Mouse (Mus musculus) heart, embryonic 12.5 days (tissue): ENCODE measurements around the gene Gm10188. TPM values are rescaled to one million over a fixed set of nuclear protein-coding genes. Genes with fewer than 3 reads are reported as not detected.
A peak's percentile ranks its signal among the peaks of the same experiment; 100 is the strongest.

Experiments used
- ATAC-seq: fragments of 200-750 bp; cut with Nextera tagmentation; 2 replicates; pipeline ENCODE4 v1.8.0; 2017; ENCODE audit warnings: moderate TSS enrichment, moderate library complexity; ENCODE audit not compliant: insufficient number of reproducible peaks, low FRiP score
- H3K27ac ChIP-seq: fragments of 300-500 bp; sonication (generic); 2 replicates; pipeline ENCODE4 v1.5.1; 2016; ENCODE audit warnings: mild to moderate bottlenecking, moderate library complexity; ENCODE audit not compliant: poor library complexity, severe bottlenecking
- H3K27me3 ChIP-seq: fragments of 300-500 bp; sonication (generic); replicated peaks from 2 replicates; pipeline ENCODE4 v1.6.1; 2016; ENCODE audit warnings: mild to moderate bottlenecking, moderate library complexity
- H3K36me3 ChIP-seq: fragments of 300-500 bp; sonication (generic); 2 replicates; pipeline ENCODE4 v1.6.1; 2016; ENCODE audit warnings: mild to moderate bottlenecking, moderate library complexity
- H3K4me1 ChIP-seq: fragments of 300-500 bp; sonication (generic); replicated peaks from 2 replicates; pipeline ENCODE4 v1.6.1; 2016; ENCODE audit warnings: mild to moderate bottlenecking
- H3K4me2 ChIP-seq: fragments of 300-500 bp; sonication (generic); 2 replicates; pipeline ENCODE4 v1.6.1; 2016; ENCODE audit warnings: mild to moderate bottlenecking, moderate library complexity
- H3K4me3 ChIP-seq: fragments of 300-500 bp; sonication (generic); 2 replicates; pipeline ENCODE4 v1.5.1; 2016; ENCODE audit warnings: mild to moderate bottlenecking
- H3K9ac ChIP-seq: fragments of 300-500 bp; sonication (generic); 2 replicates; pipeline ENCODE4 v1.6.1; 2016; ENCODE audit warnings: mild to moderate bottlenecking, moderate library complexity
- H3K9me3 ChIP-seq: fragments of 300-500 bp; sonication (generic); replicated peaks from 2 replicates; pipeline ENCODE4 v1.6.1; 2016; ENCODE audit warnings: mild to moderate bottlenecking, moderate library complexity
- WGBS: fragments of 180-500 bp; shearing (Covaris S2); methylation state at CpG from one replicate; pipeline ENCODE4 v1.1.7; 2016; 5-methylcytosine and 5-hydroxymethylcytosine counted together
- polyA plus RNA-seq: library from polyadenylated mRNA; unstranded; fragments of >200 nt; fragmentation: Nextera tagmentation; extraction: Ambion mirVana; gene quantifications from 2 replicates; pipeline ENCODE4 v1.2.1, GENCODE M21; 2016

The Gm10188 gene
- polyA plus RNA-seq, 1 experiment from 2014 or later, result not detected

DNA sequence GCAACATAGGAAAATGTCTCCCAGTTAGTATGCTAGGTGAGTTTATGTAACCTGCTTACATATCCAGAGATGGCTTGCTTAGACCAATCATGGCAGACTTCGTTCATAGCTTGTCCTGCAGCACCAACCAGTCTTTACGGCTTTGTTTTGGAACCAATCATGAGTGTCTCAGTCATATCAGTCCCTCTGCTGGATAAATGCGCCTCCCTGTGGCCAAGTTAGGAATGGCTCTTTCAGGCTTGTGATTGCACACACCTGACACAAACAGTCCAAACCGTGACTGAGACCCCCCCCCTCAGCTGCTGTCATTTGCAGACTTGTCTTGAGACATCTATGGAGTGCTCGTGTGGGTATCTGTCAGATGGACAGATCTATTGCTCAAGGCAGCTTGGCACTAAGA, 31.5 kb upstream of the Gm10188 start:
- no peak for ATAC-seq
- Histone ChIP-seq H3K9me3 (no peaks in the 10 kb centered on the region; the same call in 1 of the 2 replicates), H3K36me3 (no peaks in the 10 kb centered on the region), H3K27me3 (no peaks in the 10 kb centered on the region), H3K4me1 (no peaks in the 10 kb centered on the region), H3K27ac (no peak overlapping the region), H3K4me3 (no peak overlapping the region), H3K4me2 (no peak overlapping the region), H3K9ac (no peak overlapping the region)
- 69% methylated on average over 5 of the region's 5 CpGs for WGBS

GRCm38 (mm10) chr1:132260331-132260730, 30.8 kb upstream of the Gm10188 start:
- Histone ChIP-seq H3K9ac (no peak overlapping the region), H3K4me3 (no peak overlapping the region), H3K36me3 (no peaks in the 10 kb centered on the region), H3K9me3 (no peaks in the 10 kb centered on the region; the same call in 1 of the 2 replicates), H3K4me1 (no peaks in the 10 kb centered on the region), H3K27me3 (no peaks in the 10 kb centered on the region), H3K27ac (no peak overlapping the region), H3K4me2 (no peak overlapping the region)
- no peak for ATAC-seq
- 83% methylated on average over 1 of the region's 1 CpGs for WGBS

GRCm38 (mm10) chr1:132254467-132254866, 24.9 kb upstream of the Gm10188 start:
- H3K27ac ChIP-seq, result no peak overlapping the region
- no peaks in the 10 kb centered on the region for H3K27me3 ChIP-seq
- ATAC-seq, result no peak
- H3K4me1 ChIP-seq, result no peaks in the 10 kb centered on the region
- no peak overlapping the region for H3K4me2 ChIP-seq
- 79% methylated on average over 6 of the region's 6 CpGs for WGBS
- no peak overlapping the region for H3K4me3 ChIP-seq
- no peaks in the 10 kb centered on the region; the same call in 1 of the 2 replicates for H3K9me3 ChIP-seq
- H3K9ac ChIP-seq, result no peak overlapping the region
- H3K36me3 ChIP-seq, result no peaks in the 10 kb centered on the region

DNA sequence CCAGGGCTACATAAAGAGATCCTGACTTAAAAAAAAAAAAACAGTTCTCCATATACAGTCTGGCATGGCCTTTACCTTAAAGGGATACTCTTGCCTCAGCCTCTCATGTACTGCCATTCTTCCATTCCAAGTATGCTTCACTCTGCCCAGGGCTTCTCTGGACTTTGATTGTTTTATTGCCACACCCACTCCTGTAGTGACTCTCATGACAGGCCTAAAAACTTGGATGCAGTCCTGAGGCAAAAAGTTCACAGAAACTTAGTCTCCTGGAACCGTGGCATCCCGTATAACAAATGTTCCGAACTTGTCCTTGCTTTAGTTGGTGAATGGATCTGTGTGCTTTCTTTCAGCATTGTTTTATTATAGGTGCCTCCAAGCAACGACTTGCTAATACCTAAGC, 17.1 kb upstream of the Gm10188 start:
- Histone ChIP-seq H3K36me3 (no peaks in the 10 kb centered on the region), H3K4me3 (no peak overlapping the region), H3K9ac (no peak overlapping the region), H3K4me1 (0 out of 2 replicates have a peak, but pooled peaks cover 5% of the 10 kb centered on the region), H3K27me3 (no peaks in the 10 kb centered on the region), H3K27ac (no peak overlapping the region), H3K9me3 (no peaks in the 10 kb centered on the region), H3K4me2 (no peak overlapping the region)
- ATAC-seq, result no peak
- 84% methylated on average over 4 of the region's 4 CpGs for WGBS

GRCm38 (mm10) chr1:132246137-132246536, 16.6 kb upstream of the Gm10188 start:
- Histone ChIP-seq H3K4me3 (no peak overlapping the region), H3K4me1 (0 out of 2 replicates have a peak, but pooled peaks cover 5% of the 10 kb centered on the region), H3K27me3 (no peaks in the 10 kb centered on the region), H3K36me3 (no peaks in the 10 kb centered on the region), H3K4me2 (no peak overlapping the region), H3K27ac (no peak overlapping the region), H3K9me3 (no peaks in the 10 kb centered on the region), H3K9ac (no peak overlapping the region)
- ATAC-seq, result no peak
- 18% methylated on average over 6 of the region's 6 CpGs for whole genome bisulfite sequencing

GRCm38 (mm10) chr1:132245010-132245409, 15.4 kb upstream of the Gm10188 start:
- ATAC-seq, result peak; percentile 11; the same call in 1 of the 2 replicates
- WGBS, result 53% methylated on average over 5 of the region's 5 CpGs
- Histone ChIP-seq H3K36me3 (no peaks in the 10 kb centered on the region), H3K9ac (no peak overlapping the region), H3K4me1 (0 out of 2 replicates have a peak, but pooled peaks cover 5% of the 10 kb centered on the region), H3K9me3 (no peaks in the 10 kb centered on the region), H3K4me2 (no peak overlapping the region), H3K27me3 (no peaks in the 10 kb centered on the region), H3K4me3 (no peak overlapping the region), H3K27ac (no peak overlapping the region)

DNA sequence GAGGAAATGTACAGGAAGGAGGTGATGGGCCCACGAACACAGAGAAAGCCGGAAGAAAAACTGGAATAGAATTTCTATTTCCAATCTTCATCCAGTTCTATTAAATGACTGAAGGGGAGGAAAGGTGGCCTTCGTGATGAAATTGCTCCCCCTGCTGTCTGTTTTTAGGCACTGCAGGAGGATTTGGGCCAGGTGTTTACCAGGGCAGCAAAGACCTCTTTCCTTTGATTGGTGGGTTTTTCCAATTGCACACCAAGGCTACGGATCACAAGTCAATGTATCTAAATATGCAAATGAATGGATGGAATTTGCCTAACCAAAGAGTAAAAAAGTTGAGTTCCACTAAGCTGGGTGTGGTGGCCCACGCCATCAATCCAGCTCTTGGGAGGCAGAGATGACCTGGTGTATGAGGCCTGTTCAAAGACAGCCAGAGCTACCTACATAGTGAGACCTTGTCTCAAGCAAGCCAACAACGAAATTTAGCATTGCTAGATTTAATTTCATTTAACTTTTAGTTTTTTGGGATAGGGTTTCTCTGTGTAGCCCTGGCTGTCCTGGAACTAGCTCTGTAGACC, 8.1 kb upstream of the Gm10188 start:
- WGBS, result 20% methylated on average over 6 of the region's 6 CpGs
- H3K4me1 ChIP-seq, result no peaks in the 10 kb centered on the region
- H3K9ac ChIP-seq, result no peak overlapping the region
- H3K36me3 ChIP-seq, result no peaks in the 10 kb centered on the region
- no peak for ATAC-seq
- peaks cover 38% of the 10 kb centered on the region for H3K27me3 ChIP-seq
- H3K27ac ChIP-seq, result no peak overlapping the region
- H3K9me3 ChIP-seq, result no peaks in the 10 kb centered on the region
- H3K4me2 ChIP-seq, result no peak overlapping the region
- H3K4me3 ChIP-seq, result no peak overlapping the region

DNA sequence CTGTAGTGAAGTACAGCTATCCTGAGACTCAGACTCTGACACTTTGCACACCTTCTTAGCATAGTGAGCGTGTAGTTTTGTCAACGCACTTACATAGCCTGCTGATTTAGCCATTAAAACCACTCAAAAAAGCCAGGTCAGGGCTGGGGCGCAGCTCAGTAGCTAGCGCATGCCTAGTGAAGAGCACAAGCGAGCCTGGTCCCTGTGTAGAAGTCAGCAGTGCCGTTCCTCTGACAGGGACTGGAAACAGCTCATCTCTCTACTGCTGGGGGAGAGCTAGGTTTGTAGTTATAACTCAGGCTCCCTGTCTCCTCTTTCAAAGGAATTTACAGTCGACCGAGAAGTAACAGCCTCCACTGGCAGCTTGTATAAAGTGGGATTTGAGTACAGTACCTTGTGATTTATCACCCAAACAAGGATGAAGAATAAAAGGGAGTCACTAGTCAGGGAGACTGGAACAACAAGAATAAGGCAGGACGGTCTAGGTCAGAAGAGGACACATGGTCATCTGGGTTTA, 5.2 kb upstream of the Gm10188 start:
- Histone ChIP-seq H3K36me3 (no peaks in the 10 kb centered on the region), H3K27me3 (peaks cover 41% of the 10 kb centered on the region), H3K9me3 (no peaks in the 10 kb centered on the region), H3K9ac (no peak overlapping the region), H3K27ac (no peak overlapping the region), H3K4me3 (no peak overlapping the region), H3K4me2 (no peak overlapping the region), H3K4me1 (no peaks in the 10 kb centered on the region)
- no peak for ATAC-seq
- WGBS, result 63% methylated on average over 9 of the region's 9 CpGs

DNA sequence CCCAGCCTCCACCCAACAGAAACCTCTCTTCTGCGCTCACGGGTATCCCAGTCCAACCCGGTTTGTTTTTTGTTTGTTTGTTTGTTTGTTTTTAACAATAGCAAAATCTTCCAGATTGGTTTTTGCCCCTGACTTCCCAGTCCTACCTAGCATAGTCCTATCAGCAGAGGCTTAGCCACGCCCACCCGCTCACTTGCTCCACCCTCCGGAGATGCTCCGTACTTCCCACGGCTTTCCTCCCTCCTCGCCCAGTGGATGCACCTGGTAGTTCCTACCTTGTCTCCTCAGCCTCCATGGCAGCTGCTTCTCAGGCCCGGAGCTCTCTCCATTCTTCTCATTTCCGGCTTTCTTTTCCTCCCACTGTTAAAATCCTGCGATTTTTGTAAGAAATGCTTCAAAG, 4.0 kb upstream of the Gm10188 start:
- no peak overlapping the region for H3K4me2 ChIP-seq
- WGBS, result 19% methylated on average over 12 of the region's 12 CpGs
- H3K4me3 ChIP-seq, result no peak overlapping the region
- no peak overlapping the region for H3K27ac ChIP-seq
- H3K4me1 ChIP-seq, result no peaks in the 10 kb centered on the region
- no peaks in the 10 kb centered on the region for H3K9me3 ChIP-seq
- no peak for ATAC-seq
- no peaks in the 10 kb centered on the region for H3K36me3 ChIP-seq
- H3K9ac ChIP-seq, result no peak overlapping the region
- peaks cover 49% of the 10 kb centered on the region for H3K27me3 ChIP-seq

- Histone ChIP-seq H3K27ac (no peak overlapping the region), H3K27me3 (peaks cover 46% of the 10 kb centered on the region), H3K9me3 (no peaks in the 10 kb centered on the region), H3K4me3 (no peak overlapping the region), H3K36me3 (no peaks in the 10 kb centered on the region), H3K9ac (no peak overlapping the region), H3K4me2 (no peak overlapping the region), H3K4me1 (no peaks in the 10 kb centered on the region)
- WGBS, result 41% methylated on average over 7 of the region's 7 CpGs
- no peak for ATAC-seq
These were observed 2.1 kb upstream of the Gm10188 start for GRCm38 (mm10) chr1:132231470-132232274.

DNA sequence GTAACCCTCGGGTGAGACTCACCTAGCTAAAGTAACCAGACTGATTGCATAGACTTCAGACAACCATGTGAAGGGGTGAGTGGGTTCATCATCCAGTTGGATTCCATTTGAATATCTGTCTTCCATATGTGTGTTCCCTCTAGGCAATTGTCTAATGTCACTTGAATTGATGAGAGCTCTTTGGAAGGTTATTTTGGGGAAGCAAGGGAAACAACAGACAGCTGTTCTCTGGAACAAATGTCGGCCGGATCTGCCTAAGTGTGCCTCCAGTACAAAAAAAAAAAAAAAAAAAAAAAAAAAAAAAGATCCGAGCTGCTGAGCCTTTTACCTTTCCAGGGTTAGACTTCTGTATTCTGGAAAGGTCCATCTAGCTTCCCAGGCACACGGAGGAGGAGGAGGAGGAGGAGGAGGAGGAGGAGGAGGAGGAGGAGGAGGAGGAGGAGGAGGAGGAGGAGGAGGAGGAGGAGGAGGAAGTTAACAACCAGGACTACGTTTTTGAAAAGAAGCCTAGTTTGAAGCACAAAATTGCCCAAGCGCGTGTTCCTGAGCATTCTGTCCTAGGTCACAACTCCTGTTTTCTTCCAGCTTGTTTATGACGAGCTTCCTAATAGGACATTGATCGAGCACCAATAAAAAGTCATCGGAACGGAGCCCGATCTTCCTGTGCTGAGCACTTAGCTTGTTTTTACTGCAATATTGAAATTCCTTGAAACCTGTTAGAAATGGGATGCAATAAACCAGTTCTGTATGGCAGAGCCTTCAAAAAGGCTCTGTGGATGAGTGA, 3.1 kb downstream of the Gm10188 start:
- Histone ChIP-seq H3K9me3 (no peaks in the 10 kb centered on the region), H3K27ac (no peak overlapping the region), H3K36me3 (no peaks in the 10 kb centered on the region), H3K4me3 (no peak overlapping the region), H3K4me1 (no peaks in the 10 kb centered on the region), H3K27me3 (peaks cover 23% of the 10 kb centered on the region), H3K4me2 (no peak overlapping the region), H3K9ac (no peak overlapping the region)
- no peak for ATAC-seq
- WGBS, result 72% methylated on average over 12 of the region's 13 CpGs
